In the genomic region with DNA sequence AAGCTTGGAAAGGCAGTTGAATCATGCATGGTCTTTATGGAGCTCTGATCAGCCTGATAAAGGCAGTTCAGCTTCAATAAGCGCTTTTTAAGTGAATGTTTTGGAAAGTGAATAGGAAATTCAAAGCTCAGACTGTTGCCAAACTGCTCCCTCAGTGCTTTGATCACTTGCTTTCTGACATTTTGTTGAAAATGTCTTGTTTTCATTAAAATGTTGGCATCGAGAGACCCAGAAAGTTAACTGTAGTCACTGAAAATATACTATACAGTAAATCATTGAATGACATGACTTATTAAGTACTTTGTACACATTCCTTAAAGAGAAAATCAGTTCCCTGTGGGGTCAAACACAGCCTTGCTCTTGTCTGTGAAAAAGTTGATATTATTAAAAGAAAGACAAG, we compare ENCODE assay signal across 31 mouse cellular contexts.
A peak's percentile ranks its signal among the peaks of the same experiment; 100 is the strongest.
DNase-seq lines count a peak whose midpoint lies in the region; ATAC-seq lines count a peak whose summit lies in the region.
"Had no signal": no experiment of that assay in that cellular context is flagged by ENCODE, and none has a peak within 500 bp of the region (broad histone marks: within the 10 kb centered on the region; RNA-seq: fewer than 3 reads in every experiment).

No protein-coding gene starts in this region.

- 41% methylated on average over 2 of the region's 2 CpGs for WGBS in limb, embryonic 13.5 days
- 62% methylated on average over 2 of the region's 2 CpGs for WGBS in limb, embryonic 10.5 days
- WGBS in midbrain, embryonic 15.5 days, result 44% methylated on average over 2 of the region's 2 CpGs
- 48% methylated on average over 2 of the region's 2 CpGs for WGBS in midbrain, embryonic 13.5 days

- ATAC-seq in limb, embryonic 13.5 days (ENCODE audit: low FRiP score, low read depth), result peak; percentile 28; the same call in 1 of the 2 replicates
- peak; percentile 45; the same call in 1 of the 2 replicates for ATAC-seq in midbrain, embryonic 15.5 days (replicated peaks)
- no peak for ATAC-seq in midbrain, embryonic 13.5 days
- ATAC-seq: forebrain, postnatal 0 days; hindbrain, embryonic 16.5 days; intestine, embryonic 15.5 days had no signal

- no peaks in the 10 kb centered on the region for H3K9me3 ChIP-seq in limb, embryonic 13.5 days
- no peaks in the 10 kb centered on the region for H3K9me3 ChIP-seq in limb, embryonic 10.5 days (replicated peaks)
- H3K9me3 ChIP-seq in midbrain, embryonic 15.5 days, result no peaks in the 10 kb centered on the region
- H3K9me3 ChIP-seq in midbrain, embryonic 13.5 days, result no peaks in the 10 kb centered on the region
- H3K9me3 ChIP-seq: embryonic facial prominence, embryonic 15.5 days; forebrain, embryonic 12.5 days; heart, embryonic 10.5 days; heart, embryonic 15.5 days; intestine, embryonic 15.5 days; liver, embryonic 15.5 days; neural tube, embryonic 15.5 days; stomach, embryonic 15.5 days had no signal

- no peaks in the 10 kb centered on the region for H3K4me1 ChIP-seq in limb, embryonic 13.5 days
- no peaks in the 10 kb centered on the region for H3K4me1 ChIP-seq in limb, embryonic 10.5 days
- H3K4me1 ChIP-seq in midbrain, embryonic 15.5 days, result 0 out of 2 replicates have a peak, but pooled peaks cover 3% of the 10 kb centered on the region
- no peaks in the 10 kb centered on the region for H3K4me1 ChIP-seq in midbrain, embryonic 13.5 days (replicated peaks)
- H3K4me1 ChIP-seq: embryonic facial prominence, embryonic 15.5 days; forebrain, embryonic 12.5 days; heart, embryonic 10.5 days; heart, embryonic 15.5 days; intestine, embryonic 15.5 days; liver, embryonic 15.5 days; neural tube, embryonic 15.5 days; stomach, embryonic 15.5 days had no signal

- no peak overlapping the region for H3K9ac ChIP-seq in limb, embryonic 13.5 days
- no peak overlapping the region for H3K9ac ChIP-seq in midbrain, embryonic 15.5 days
- no peak overlapping the region for H3K9ac ChIP-seq in midbrain, embryonic 13.5 days (replicated peaks)
- H3K9ac ChIP-seq: embryonic facial prominence, embryonic 15.5 days; forebrain, embryonic 12.5 days; forebrain, postnatal 0 days; heart, embryonic 15.5 days; intestine, embryonic 15.5 days; liver, embryonic 15.5 days; neural tube, embryonic 15.5 days; stomach, embryonic 15.5 days had no signal

- peak; percentile 7 for DNase-seq in embryo, embryonic 11 days
- no peak for DNase-seq in embryo, embryonic 9.5 days (ENCODE audit: extremely low spot score)
- DNase-seq in limb, embryonic 10.5 days (ENCODE audit: low spot score), result no peak
- peak; percentile 47 for DNase-seq in mesoderm, embryonic 11.5 days (ENCODE audit: low read depth, low spot score)
- DNase-seq in gastrocnemius, adult 18-20 months (ENCODE audit: low spot score), result no peak
- DNase-seq: adrenal gland, adult 8-10 months; cerebellum, adult 11 months; cerebellum, adult 9-10 months; cerebellum, postnatal 36 days; forebrain, postnatal 0 days; gastrocnemius, postnatal 25 days; heart, adult 11 months; kidney, adult 2 months; kidney, postnatal 4 days; left cerebral cortex, postnatal 4 days; lung, postnatal 10 days; retina, postnatal 1 day; right cerebral cortex, postnatal 14 days had no signal

- no peaks in the 10 kb centered on the region for H3K36me3 ChIP-seq in limb, embryonic 13.5 days
- no peaks in the 10 kb centered on the region for H3K36me3 ChIP-seq in limb, embryonic 10.5 days
- H3K36me3 ChIP-seq in midbrain, embryonic 15.5 days (replicated peaks), result no peaks in the 10 kb centered on the region
- H3K36me3 ChIP-seq in midbrain, embryonic 13.5 days, result no peaks in the 10 kb centered on the region
- H3K36me3 ChIP-seq: embryonic facial prominence, embryonic 15.5 days; forebrain, embryonic 12.5 days; heart, embryonic 10.5 days; heart, embryonic 15.5 days; intestine, embryonic 15.5 days; liver, embryonic 15.5 days; neural tube, embryonic 15.5 days; stomach, embryonic 15.5 days had no signal

- no peak overlapping the region for H3K4me3 ChIP-seq in limb, embryonic 13.5 days
- H3K4me3 ChIP-seq in limb, embryonic 10.5 days, result no peak overlapping the region
- no peak overlapping the region for H3K4me3 ChIP-seq in midbrain, embryonic 15.5 days
- H3K4me3 ChIP-seq in midbrain, embryonic 13.5 days (replicated peaks), result no peak overlapping the region
- H3K4me3 ChIP-seq: embryonic facial prominence, embryonic 15.5 days; forebrain, embryonic 12.5 days; heart, embryonic 10.5 days; heart, embryonic 15.5 days; intestine, embryonic 15.5 days; liver, embryonic 15.5 days; neural tube, embryonic 15.5 days; stomach, embryonic 15.5 days had no signal

- no peaks in the 10 kb centered on the region for H3K27me3 ChIP-seq in limb, embryonic 13.5 days
- H3K27me3 ChIP-seq in limb, embryonic 10.5 days (ENCODE audit: low read depth, poor library complexity, severe bottlenecking), result no peaks in the 10 kb centered on the region
- no peaks in the 10 kb centered on the region for H3K27me3 ChIP-seq in midbrain, embryonic 15.5 days (replicated peaks)
- H3K27me3 ChIP-seq in midbrain, embryonic 13.5 days, result no peaks in the 10 kb centered on the region
- H3K27me3 ChIP-seq: CH12.LX; embryonic facial prominence, embryonic 15.5 days; forebrain, embryonic 12.5 days; heart, embryonic 15.5 days; intestine, embryonic 15.5 days; liver, embryonic 15.5 days; neural tube, embryonic 15.5 days; stomach, embryonic 15.5 days had no signal

- H3K4me2 ChIP-seq in limb, embryonic 13.5 days (replicated peaks), result no peak overlapping the region
- no peak overlapping the region for H3K4me2 ChIP-seq in midbrain, embryonic 15.5 days
- H3K4me2 ChIP-seq in midbrain, embryonic 13.5 days (replicated peaks), result no peak overlapping the region
- H3K4me2 ChIP-seq: embryonic facial prominence, embryonic 15.5 days; forebrain, embryonic 12.5 days; heart, embryonic 15.5 days; intestine, embryonic 15.5 days; liver, embryonic 15.5 days; neural tube, embryonic 15.5 days; stomach, embryonic 15.5 days had no signal

- H3K27ac ChIP-seq in limb, embryonic 13.5 days, result no peak overlapping the region
- no peak overlapping the region for H3K27ac ChIP-seq in limb, embryonic 10.5 days
- no peak overlapping the region for H3K27ac ChIP-seq in midbrain, embryonic 15.5 days
- no peak overlapping the region for H3K27ac ChIP-seq in midbrain, embryonic 13.5 days
- H3K27ac ChIP-seq: embryonic facial prominence, embryonic 15.5 days; forebrain, embryonic 12.5 days; heart, embryonic 10.5 days; heart, embryonic 15.5 days; intestine, embryonic 15.5 days; liver, embryonic 15.5 days; neural tube, embryonic 15.5 days; stomach, embryonic 15.5 days had no signal

Comparison
In these comparisons a context has a peak if more than half of its experiments do, and no peak if none do; other contexts are left out.
1. DNase-seq: peak in embryo, embryonic 11 days (single experiment) and mesoderm, embryonic 11.5 days (single experiment); none in embryo, embryonic 9.5 days (single experiment), limb, embryonic 10.5 days (single experiment) and gastrocnemius, adult 18-20 months (single experiment).